Mouse (Mus musculus) monocyte, adult 59 days (primary cell): ENCODE measurements around the gene Cdc16. TPM values are rescaled to one million over a fixed set of nuclear protein-coding genes. Genes with fewer than 3 reads are reported as not detected.

Experiments used
- total RNA-seq, 2 experiments: library from RNA; stranded (reverse); gene quantifications; one replicate each; pipeline ENCODE4 v1.2.4; 2023

Cdc16 gene
- total RNA-seq = 10 to 100 TPM; 27.7 to 30.0 TPM

DNA sequence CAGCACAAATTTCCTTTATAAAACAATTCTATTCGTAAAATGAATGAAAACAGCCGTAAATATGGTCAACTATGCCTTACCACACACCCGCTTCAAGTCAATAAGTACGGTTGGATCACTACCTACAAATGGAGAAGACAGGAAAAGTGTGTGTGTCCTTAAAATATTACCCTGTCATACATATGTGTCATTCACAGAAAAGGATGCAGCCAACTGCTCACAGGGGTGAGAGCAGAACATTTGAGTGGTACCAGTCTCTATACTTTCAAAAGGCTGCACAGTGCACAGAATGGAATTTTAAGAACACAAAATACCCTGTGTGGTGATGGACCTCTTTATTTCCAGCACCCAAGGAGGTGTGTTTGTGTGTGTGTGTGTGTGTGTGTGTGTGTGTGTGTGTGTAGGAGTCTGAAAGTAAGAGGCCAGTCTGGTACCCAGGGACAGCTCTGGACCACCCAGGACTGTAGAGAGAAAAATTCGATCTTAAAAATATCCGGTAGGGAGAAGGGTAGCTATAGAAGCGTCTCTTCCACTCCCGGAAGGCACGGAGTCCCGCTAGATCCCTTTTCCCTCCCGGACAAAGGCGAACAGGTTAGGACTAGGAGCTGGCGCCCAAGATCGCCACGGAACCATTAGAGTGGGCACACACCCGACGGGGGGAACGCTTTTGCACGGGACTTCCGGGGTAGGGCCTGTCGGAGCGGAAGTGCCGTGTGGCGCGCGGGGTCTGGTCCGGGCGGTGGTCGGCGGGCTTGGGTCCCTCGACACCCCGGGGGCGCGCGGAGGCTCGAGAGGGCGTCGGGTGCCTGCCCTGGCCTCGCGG lies at the start of gene Cdc16:
Cdc16 (plus strand) TSS at position 695 of the 823 bp plus-strand sequence.

DNA sequence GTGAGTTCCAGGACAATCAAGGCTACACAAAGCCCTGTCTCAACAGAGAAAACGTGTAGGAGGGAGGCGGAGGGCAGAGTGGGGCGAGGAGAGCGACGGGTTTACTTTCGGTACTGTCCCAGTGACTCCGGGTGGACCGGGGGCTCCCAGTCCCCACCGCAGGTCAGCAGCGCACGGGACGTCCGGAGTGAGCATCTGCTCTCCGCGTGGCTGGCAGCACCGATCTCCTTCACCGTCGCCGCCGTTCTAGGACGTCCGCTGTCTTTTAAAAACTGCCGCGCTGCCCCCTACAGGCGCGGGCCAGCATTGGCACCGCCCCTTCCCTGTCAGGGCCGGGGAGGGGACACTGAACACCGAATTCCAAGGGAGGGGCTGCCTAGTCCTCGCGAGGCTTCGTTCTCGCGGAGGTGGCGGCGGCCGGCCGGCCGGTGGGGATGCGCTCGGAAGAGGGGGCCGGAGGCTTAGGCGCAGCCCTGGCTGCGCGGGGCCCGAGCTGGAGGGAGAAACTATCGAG lies 27.8 kb downstream of the Cdc16 start, which contains the start of gene Upf3a:
Upf3a (plus strand) TSS at position 366 of the 514 bp plus-strand sequence.

Other genes with a start within 250 kb of the Cdc16 start
- gene 1700029H14Rik, start 195.2 kb upstream of the Cdc16 start, total RNA-seq = 1 to 10 TPM; 6.1 to 9.5 TPM
- 100 to 1,000 TPM; 368 to 375 TPM for gene Rasa3, start 80.1 kb upstream of the Cdc16 start, total RNA-seq
- not detected for gene Cfap97d2, start 51.8 kb upstream of the Cdc16 start, total RNA-seq
- 10 to 100 TPM; 26.9 to 28.0 TPM for gene Upf3a, start 27.9 kb downstream of the Cdc16 start, total RNA-seq
- not detected for gene AF366264, start 80.7 kb downstream of the Cdc16 start, total RNA-seq
- gene Champ1, start 112.0 kb downstream of the Cdc16 start, total RNA-seq = 10 to 100 TPM; 13.1 to 14.6 TPM
- 1 to 10 TPM; 3.9 to 6.1 TPM for gene Coprs, start 132.6 kb downstream of the Cdc16 start, total RNA-seq